29 mouse cellular contexts compared by ENCODE assay signal in genomic region chr16:91381606-91382005, GRCm38 (mm10). TPM values are rescaled to one million over a fixed set of nuclear protein-coding genes. Genes with fewer than 3 reads are reported as not detected.
"Had no signal": no experiment of that assay in that cellular context is flagged by ENCODE, and none has a peak within 500 bp of the region (broad histone marks: within the 10 kb centered on the region; RNA-seq: fewer than 3 reads in every experiment).

No protein-coding gene starts in this region.

- DNase-seq: kidney, adult 8-10 months; kidney, postnatal 14 days; kidney, postnatal 4 days; lung, adult 2 months; lung, postnatal 14 days; lung, postnatal 4 days; right cerebral cortex, adult 18-20 months; right cerebral cortex, postnatal 14 days; right cerebral cortex, postnatal 4 days; thymus, adult 2 months; thymus, postnatal 14 days; thymus, postnatal 4 days had no signal

- H3K27me3 ChIP-seq: intestine, embryonic 15.5 days; kidney, embryonic 15.5 days; limb, embryonic 13.5 days; liver, embryonic 15.5 days; midbrain, embryonic 12.5 days; midbrain, embryonic 15.5 days; neural tube, embryonic 12.5 days; neural tube, embryonic 15.5 days had no signal

- H3K27ac ChIP-seq: intestine, embryonic 15.5 days; kidney, embryonic 15.5 days; limb, embryonic 10.5 days; limb, embryonic 13.5 days; liver, embryonic 15.5 days; midbrain, embryonic 12.5 days; midbrain, embryonic 15.5 days; neural tube, embryonic 12.5 days; neural tube, embryonic 15.5 days; stomach, postnatal 0 days had no signal

- H3K4me3 ChIP-seq: intestine, embryonic 15.5 days; kidney, embryonic 15.5 days; limb, embryonic 10.5 days; limb, embryonic 13.5 days; liver, embryonic 15.5 days; midbrain, embryonic 12.5 days; midbrain, embryonic 15.5 days; neural tube, embryonic 12.5 days; neural tube, embryonic 15.5 days had no signal

- H3K36me3 ChIP-seq: intestine, embryonic 15.5 days; midbrain, embryonic 15.5 days had no signal

- H3K9ac ChIP-seq: intestine, embryonic 15.5 days; kidney, embryonic 15.5 days; limb, embryonic 13.5 days; liver, embryonic 15.5 days; midbrain, embryonic 12.5 days; midbrain, embryonic 15.5 days; neural tube, embryonic 12.5 days; neural tube, embryonic 15.5 days had no signal

- H3K9me3 ChIP-seq: intestine, embryonic 15.5 days; kidney, embryonic 15.5 days; limb, embryonic 10.5 days; limb, embryonic 13.5 days; liver, embryonic 15.5 days; midbrain, embryonic 12.5 days; midbrain, embryonic 15.5 days; neural tube, embryonic 12.5 days; neural tube, embryonic 15.5 days had no signal

- H3K4me2 ChIP-seq: intestine, embryonic 15.5 days; kidney, embryonic 15.5 days; limb, embryonic 13.5 days; liver, embryonic 11.5 days; liver, embryonic 15.5 days; midbrain, embryonic 12.5 days; midbrain, embryonic 15.5 days; neural tube, embryonic 12.5 days; neural tube, embryonic 15.5 days had no signal

- ATAC-seq: intestine, embryonic 15.5 days; midbrain, embryonic 15.5 days had no signal

- H3K4me1 ChIP-seq: midbrain, embryonic 15.5 days; neural tube, embryonic 15.5 days had no signal

RNA-seq across cellular contexts. Expression of gene Gm21970, which starts 9.9 kb away (rescaled TPM):
- total RNA-seq: layer of hippocampus, adult 18-20 months; layer of hippocampus, postnatal 25 days; left cerebral cortex, adult 18-20 months; left cerebral cortex, postnatal 25 days had no signal
- polyA plus RNA-seq: intestine, embryonic 15.5 days; kidney, embryonic 15.5 days; limb, embryonic 10.5 days; limb, embryonic 13.5 days; liver, embryonic 11.5 days; lung, adult 2 months; lung, embryonic 16.5 days; midbrain, embryonic 12.5 days; midbrain, embryonic 15.5 days; neural tube, embryonic 12.5 days; neural tube, embryonic 15.5 days; stomach, embryonic 14.5 days; stomach, postnatal 0 days; thymus, adult 2 months had no signal
